Mouse (Mus musculus) MEL (cell line): Measurements from ENCODE around the gene Usp49. TPM values are rescaled to one million over a fixed set of nuclear protein-coding genes. Genes with fewer than 3 reads are reported as not detected.
A peak's percentile ranks its signal among the peaks of the same experiment; 100 is the strongest.

Experiments used
- DNase-seq: peaks from one replicate; pipeline ENCODE4 v3.0.0; 2011; ENCODE audit warnings: low read depth, low spot score
- H3K27ac ChIP-seq: 2 replicates; pipeline ENCODE4 v1.5.1; 2012; ENCODE audit warnings: low read depth, mild to moderate bottlenecking, control low read depth, low read length, moderate library complexity; ENCODE audit not compliant: control insufficient read depth
- H3K27me3 ChIP-seq, 2 experiments: fragments of 150-350 bp in 1 of 2; sonication (generic) in 1 of 2; 2 replicates each; pipeline ENCODE4 v1.6.1; 2012; ENCODE audit warnings: low read length in 2 of 2, mild to moderate bottlenecking in 2 of 2, improper control_type of control experiment in 1 of 2, moderate library complexity in 1 of 2; ENCODE audit not compliant: insufficient read depth in 2 of 2, control insufficient read depth in 1 of 2
- H3K36me3 ChIP-seq, 2 experiments: 2 replicates each; pipeline ENCODE4 v1.6.1; 2012 to 2014; ENCODE audit warnings: low read length in 2 of 2, improper control_type of control experiment in 1 of 2, inconsistent platforms in 1 of 2, mild to moderate bottlenecking in 1 of 2; ENCODE audit not compliant: insufficient read depth in 2 of 2, control insufficient read depth in 1 of 2
- H3K4me1 ChIP-seq, 2 experiments: fragments of 150-350 bp in 1 of 2; sonication (generic) in 1 of 2; 2 replicates each; pipeline ENCODE4 v1.6.1; 2012; ENCODE audit warnings: low read length in 2 of 2, improper control_type of control experiment in 1 of 2, mild to moderate bottlenecking in 1 of 2; ENCODE audit not compliant: insufficient read depth in 2 of 2, control insufficient read depth in 1 of 2
- H3K4me3 ChIP-seq, 2 experiments: fragments of 150-350 bp in 1 of 2; sonication (generic) in 1 of 2; 2 replicates each; pipeline ENCODE4 v1.5.1; 2012; ENCODE audit warnings: low read depth in 2 of 2, low read length in 2 of 2, mild to moderate bottlenecking in 2 of 2, moderate library complexity in 2 of 2, control low read depth in 1 of 2, improper control_type of control experiment in 1 of 2; ENCODE audit not compliant: control insufficient read depth in 1 of 2, insufficient read depth in 1 of 2
- H3K79me2 ChIP-seq: 2 replicates; pipeline ENCODE4 v1.6.1; 2012; ENCODE audit warnings: mild to moderate bottlenecking, low read length, moderate library complexity; ENCODE audit not compliant: control insufficient read depth, poor library complexity, insufficient read depth
- H3K9ac ChIP-seq: 2 replicates; pipeline ENCODE4 v1.6.1; 2012; ENCODE audit warnings: low read depth, mild to moderate bottlenecking, control low read depth, low read length, moderate library complexity; ENCODE audit not compliant: control insufficient read depth, poor library complexity, severe bottlenecking
- H3K9me3 ChIP-seq: fragments of 150-350 bp; sonication (generic); replicated peaks from 2 replicates; pipeline ENCODE4 v1.6.1; 2012; ENCODE audit warnings: mild to moderate bottlenecking, low read length, improper control_type of control experiment, moderate library complexity; ENCODE audit not compliant: insufficient read depth
- BHLHE40 ChIP-seq: IDR thresholded peaks from 2 replicates; pipeline ENCODE4 v1.6.1; 2012; ENCODE audit warnings: low read depth, mild to moderate bottlenecking, inconsistent platforms, low read length, improper control_type of control experiment, borderline replicate concordance
- CHD1 ChIP-seq: IDR thresholded peaks from 2 replicates; pipeline ENCODE4 v1.6.1; 2012; ENCODE audit warnings: low read depth, mild to moderate bottlenecking, inconsistent platforms, low read length, improper control_type of control experiment
- CHD2 ChIP-seq: IDR thresholded peaks from 2 replicates; pipeline ENCODE4 v1.6.1; 2011; ENCODE audit warnings: low read length, improper control_type of control experiment
- CTCF ChIP-seq, 3 experiments: IDR thresholded peaks in 2 of 3; conservative IDR thresholded peaks in 1 of 3; 2 replicates each; pipeline ENCODE4 v1.5.1; 2011 to 2012; ENCODE audit warnings: low read length in 3 of 3, low read depth in 2 of 3, mild to moderate bottlenecking in 2 of 3, improper control_type of control experiment in 1 of 3, inconsistent platforms in 1 of 3, mixed read lengths in 1 of 3, moderate library complexity in 1 of 3; ENCODE audit not compliant: control insufficient read depth in 1 of 3, insufficient read depth in 1 of 3, poor library complexity in 1 of 3, severe bottlenecking in 1 of 3
- ELF1 ChIP-seq: IDR thresholded peaks from 2 replicates; pipeline ENCODE4 v1.6.1; 2014; ENCODE audit warnings: low read depth, mild to moderate bottlenecking, inconsistent platforms, low read length, improper control_type of control experiment, moderate library complexity
- EP300 ChIP-seq, 2 experiments: IDR thresholded peaks; 2 replicates each; pipeline ENCODE4 v1.6.1; 2011; ENCODE audit warnings: improper control_type of control experiment in 2 of 2, low read length in 2 of 2, low read depth in 1 of 2, mild to moderate bottlenecking in 1 of 2
- ETS1 ChIP-seq: IDR thresholded peaks from 2 replicates; pipeline ENCODE4 v1.6.1; 2012; ENCODE audit warnings: low read depth, mild to moderate bottlenecking, inconsistent platforms, low read length, improper control_type of control experiment, moderate library complexity
- GABPA ChIP-seq: IDR thresholded peaks from 2 replicates; pipeline ENCODE4 v1.6.1; 2012; ENCODE audit warnings: low read depth, mild to moderate bottlenecking, inconsistent platforms, low read length, improper control_type of control experiment, moderate library complexity
- GATA1 ChIP-seq: IDR thresholded peaks from 2 replicates; pipeline ENCODE4 v1.6.1; 2011; ENCODE audit warnings: low read depth, low read length, improper control_type of control experiment
- KAT2A ChIP-seq: conservative IDR thresholded peaks from 2 replicates; pipeline ENCODE4 v1.6.1; 2012; ENCODE audit warnings: low read depth, low read length, improper control_type of control experiment, inconsistent platforms
- MAFK ChIP-seq: IDR thresholded peaks from 2 replicates; pipeline ENCODE4 v1.6.1; 2011; ENCODE audit warnings: low read depth, mild to moderate bottlenecking, low read length, improper control_type of control experiment, borderline replicate concordance
- MAX ChIP-seq: IDR thresholded peaks from 2 replicates; pipeline ENCODE4 v1.6.1; 2011; ENCODE audit warnings: low read length, improper control_type of control experiment
- MXI1 ChIP-seq: IDR thresholded peaks from 2 replicates; pipeline ENCODE4 v1.6.1; 2011; ENCODE audit warnings: mild to moderate bottlenecking, low read depth, low read length, improper control_type of control experiment
- MYC ChIP-seq: IDR thresholded peaks from 2 replicates; pipeline ENCODE4 v1.6.1; 2011; ENCODE audit warnings: low read depth, mild to moderate bottlenecking, low read length, improper control_type of control experiment, moderate library complexity
- NELFE ChIP-seq: IDR thresholded peaks from 2 replicates; pipeline ENCODE4 v1.6.1; 2011; ENCODE audit warnings: low read depth, low read length, improper control_type of control experiment
- POLR2AphosphoS2 ChIP-seq: IDR thresholded peaks from 2 replicates; pipeline ENCODE4 v1.6.1; 2011; ENCODE audit warnings: low read length, improper control_type of control experiment
- RAD21 ChIP-seq: IDR thresholded peaks from 2 replicates; pipeline ENCODE4 v1.6.1; 2011; ENCODE audit warnings: mild to moderate bottlenecking, low read depth, low read length, improper control_type of control experiment
- SIN3A ChIP-seq: IDR thresholded peaks from 2 replicates; pipeline ENCODE4 v1.6.1; 2012; ENCODE audit warnings: low read length, improper control_type of control experiment, inconsistent platforms
- TBP ChIP-seq: IDR thresholded peaks from 2 replicates; pipeline ENCODE4 v1.8.0; 2011; ENCODE audit warnings: low read depth, low read length, improper control_type of control experiment
- TCF12 ChIP-seq: IDR thresholded peaks from 2 replicates; pipeline ENCODE4 v1.6.1; 2014; ENCODE audit warnings: low read depth, mild to moderate bottlenecking, inconsistent platforms, low read length, improper control_type of control experiment, moderate library complexity
- UBTF ChIP-seq: IDR thresholded peaks from 2 replicates; pipeline ENCODE4 v1.6.1; 2012; ENCODE audit warnings: low read depth, mild to moderate bottlenecking, inconsistent platforms, low read length, improper control_type of control experiment, moderate library complexity, borderline replicate concordance; ENCODE audit not compliant: insufficient read depth
- USF1 ChIP-seq: IDR thresholded peaks from 2 replicates; pipeline ENCODE4 v1.6.1; 2014; ENCODE audit warnings: low read depth, mild to moderate bottlenecking, inconsistent platforms, low read length, improper control_type of control experiment, moderate library complexity
- ZNF384 ChIP-seq: IDR thresholded peaks from 2 replicates; pipeline ENCODE4 v1.6.1; 2012; ENCODE audit warnings: low read depth, mild to moderate bottlenecking, inconsistent platforms, low read length, improper control_type of control experiment
- polyA plus RNA-seq, 2 experiments: library from polyadenylated mRNA; stranded (reverse) in 1 of 2; unstranded in 1 of 2; fragments of >175 nt in 1 of 2; fragments of >200 nt in 1 of 2; gene quantifications; 2 replicates each; pipeline versions ENCODE4 v1.2.1 to v1.2.4; 2012; ENCODE audit warnings: low replicate concordance in 2 of 2, low read depth in 1 of 2; ENCODE audit not compliant: insufficient read length in 2 of 2, insufficient read depth in 1 of 2, missing spikeins in 1 of 2
- total RNA-seq: library from RNA; depleted of rRNA; stranded (reverse); fragments of 300-350 nt; gene quantifications from 2 replicates; pipeline ENCODE4 v1.2.3, GENCODE M21; 2012

Gene Usp49
- total and polyA plus RNA-seq, 3 experiments: 5.2 to 16.1 TPM; not detected in 1

GRCm38 (mm10) chr17:47726566-47726965 is 96.1 kb downstream of the Usp49 start, which contains the start of gene Pgc:
Gene Pgc, plus strand, starts transcription at chr17:47726842.
- Histone ChIP-seq H3K79me2 (no peaks in the 10 kb centered on the region), H3K27ac (no peak within 1 kb of the TSS), H3K4me1 (0 out of 4 replicates have a peak, but pooled peaks cover 0 to 8% of the 10 kb centered on the region in 2 experiments), H3K9ac (no peak within 1 kb of the TSS), H3K36me3 (no peaks in the 10 kb centered on the region), H3K4me3 (no peak within 1 kb of the TSS), H3K27me3 (peaks cover 0 to 4% of the 10 kb centered on the region in 2 experiments), H3K9me3 (no peaks in the 10 kb centered on the region)
- DNase-seq: no peak
- TF ChIP-seq KAT2A (no peak), GABPA (no peak), MAX (no peak), MXI1 (no peak), ELF1 (no peak), CHD2 (no peak), NELFE (no peak), TCF12 (no peak), TBP (no peak), BHLHE40 (no peak), USF1 (no peak), EP300 (IDR thresholded peaks at IDR 0.05; ENCODE audit: low read depth in 1 of 2, low read length in 2 of 2) (no peak), SIN3A (no peak), ZNF384 (no peak), UBTF (no peak), GATA1 (no peak), RAD21 (no peak), CHD1 (no peak), MAFK (no peak)

- no peaks in the 10 kb centered on the region; a peak in 1 of 4 replicates for H3K36me3 ChIP-seq
- peaks cover 0 to 17% of the 10 kb centered on the region in 2 experiments; a peak in 1 of 4 replicates for H3K4me1 ChIP-seq
- H3K4me3 ChIP-seq: no peak overlapping the region
- peaks cover 0 to 4% of the 10 kb centered on the region in 2 experiments for H3K27me3 ChIP-seq
- TF ChIP-seq ETS1 (no peak), POLR2AphosphoS2 (no peak), CTCF (IDR thresholded peaks at IDR 0.05 in 2 of 3, conservative IDR thresholded peaks at IDR 0.05 in 1 of 3; ENCODE audit: control insufficient read depth in 1 of 3, insufficient read depth in 1 of 3, low read depth in 2 of 3, low read length in 3 of 3, poor library complexity in 1 of 3, severe bottlenecking in 1 of 3) (peak; percentile 4 to 49 (median 22); a peak in 3 of 6 replicates), ZNF384 (no peak), UBTF (no peak), MYC (no peak)
- H3K9ac ChIP-seq: no peak overlapping the region
- H3K79me2 ChIP-seq: no peaks in the 10 kb centered on the region
- no peak for DNase-seq
- no peaks in the 10 kb centered on the region for H3K9me3 ChIP-seq
- H3K27ac ChIP-seq: no peak overlapping the region
These were observed 100.4 kb downstream of the Usp49 start for GRCm38 (mm10) chr17:47730633-47731575.
